Mouse (Mus musculus) hindbrain, postnatal 0 days (tissue): Measurements from ENCODE around the gene Slc8a3. TPM values are rescaled to one million over a fixed set of nuclear protein-coding genes. Genes with fewer than 3 reads are reported as not detected.

Experiments
- ATAC-seq: fragments of 200-750 bp; cut with Nextera tagmentation; 2 replicates; pipeline ENCODE4 v1.8.0; 2017; ENCODE audit warnings: mild to moderate bottlenecking, moderate TSS enrichment, moderate library complexity
- DNase-seq: peaks from one replicate; pipeline ENCODE4 v3.0.0-alpha.2; 2015; ENCODE audit warnings: low spot score
- H3K27ac ChIP-seq: fragments of 300-500 bp; sonication (generic); 2 replicates; pipeline ENCODE4 v1.5.1; 2014; ENCODE audit warnings: mild to moderate bottlenecking
- H3K27me3 ChIP-seq: fragments of 300-500 bp; sonication (generic); 2 replicates; pipeline ENCODE4 v1.6.1; 2014; ENCODE audit warnings: low read length, mixed read lengths; ENCODE audit not compliant: insufficient read depth
- H3K36me3 ChIP-seq: fragments of 300-500 bp; sonication (generic); 2 replicates; pipeline ENCODE4 v1.6.1; 2014; ENCODE audit warnings: low read length, mixed read lengths; ENCODE audit not compliant: insufficient read depth
- H3K4me1 ChIP-seq: fragments of 300-500 bp; sonication (generic); 2 replicates; pipeline ENCODE4 v1.6.1; 2014; ENCODE audit warnings: antibody characterized with exemption, low read length, mixed read lengths; ENCODE audit not compliant: insufficient read depth
- H3K4me2 ChIP-seq: fragments of 300-500 bp; sonication (generic); 2 replicates; pipeline ENCODE4 v1.6.1; 2014; ENCODE audit warnings: low read depth, mild to moderate bottlenecking, low read length, moderate library complexity, mixed read lengths
- H3K4me3 ChIP-seq: fragments of 300-500 bp; sonication (generic); 2 replicates; pipeline ENCODE4 v1.5.1; 2014; ENCODE audit warnings: low read length
- H3K9ac ChIP-seq: fragments of 300-500 bp; sonication (generic); replicated peaks from 2 replicates; pipeline ENCODE4 v1.6.1; 2014; ENCODE audit warnings: mild to moderate bottlenecking, low read length, moderate library complexity, mixed read lengths
- H3K9me3 ChIP-seq: fragments of 300-500 bp; sonication (generic); 2 replicates; pipeline ENCODE4 v1.6.1; 2016; ENCODE audit warnings: low read length, mixed read lengths
- CTCF ChIP-seq: IDR thresholded peaks from 2 replicates; pipeline ENCODE4 v1.5.1; 2016; ENCODE audit warnings: antibody characterized with exemption, control low read depth, low read depth
- WGBS: fragments of 180-500 bp; shearing (Covaris S2); extraction: QIAGEN DNeasy Blood & Tissue Kit; methylation state at CpG from one replicate; pipeline ENCODE4 v1.1.7; 2014; 5-methylcytosine and 5-hydroxymethylcytosine counted together
- polyA plus RNA-seq: library from polyadenylated mRNA; unstranded; fragments of >200 nt; fragmentation: Nextera tagmentation; extraction: Ambion mirVana; gene quantifications from 2 replicates; pipeline ENCODE4 v1.2.1, GENCODE M21; 2015
- total RNA-seq: library from RNA; depleted of rRNA; stranded (reverse); fragments of >200 nt; gene quantifications from 2 replicates; pipeline ENCODE4 v1.2.3, GENCODE M21; 2014

The Slc8a3 gene
- total and polyA plus RNA-seq, 2 experiments from 2014 or later = 11.0 to 51.2 TPM

DNA sequence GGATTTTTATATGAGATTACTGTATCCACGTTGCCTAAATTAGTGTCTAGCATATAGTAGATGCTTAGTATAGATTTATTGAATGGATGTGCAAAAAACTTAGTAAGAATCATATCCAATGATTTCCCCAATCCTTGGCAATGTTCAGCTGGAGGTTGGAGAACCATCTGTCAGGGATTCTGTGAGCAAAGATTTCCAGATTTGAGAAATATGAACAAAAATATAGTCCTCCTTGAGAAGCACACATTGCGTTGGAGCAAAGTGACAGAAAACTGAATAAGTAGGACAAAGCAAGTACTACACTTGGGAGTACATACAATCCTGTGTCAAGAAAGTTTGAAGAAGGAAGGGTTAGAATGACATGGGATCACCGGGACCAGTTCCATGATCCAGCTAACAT lies 8.9 kb downstream of the Slc8a3 start:
- H3K27ac ChIP-seq = no peak overlapping the region
- TF ChIP-seq CTCF = no peak
- H3K27me3 ChIP-seq = no peaks in the 10 kb centered on the region
- no peaks in the 10 kb centered on the region for H3K9me3 ChIP-seq
- DNase-seq (no peak), ATAC-seq (no peak)
- no peak overlapping the region for H3K4me3 ChIP-seq
- H3K9ac ChIP-seq = no peak overlapping the region
- no peak overlapping the region for H3K4me2 ChIP-seq
- H3K36me3 ChIP-seq = no peaks in the 10 kb centered on the region
- H3K4me1 ChIP-seq = peaks cover 10% of the 10 kb centered on the region; the same call in 1 of the 2 replicates
- WGBS = 96% methylated on average over 3 of the region's 3 CpGs

DNA sequence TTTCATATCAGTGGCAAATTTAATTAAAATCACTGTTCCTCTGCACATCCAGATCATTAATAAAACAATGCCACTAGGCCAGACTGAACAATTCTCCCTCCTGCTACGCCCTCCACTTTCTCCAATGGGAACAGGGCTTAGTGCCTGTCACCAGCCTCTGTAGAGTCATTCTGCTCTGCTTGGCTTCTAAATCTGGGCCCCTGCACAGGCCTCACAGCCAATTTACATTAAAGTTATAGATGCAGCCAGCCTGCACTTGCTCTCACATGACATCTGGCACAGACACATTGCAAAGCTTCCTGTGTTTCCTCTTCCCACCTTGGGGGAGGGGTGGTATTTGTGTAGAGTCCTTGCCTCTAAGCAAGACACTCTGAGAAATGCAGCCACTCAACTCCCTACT lies 12.0 kb downstream of the Slc8a3 start:
- Histone ChIP-seq H3K4me3 (no peak overlapping the region), H3K4me2 (no peak overlapping the region), H3K9ac (no peak overlapping the region), H3K27me3 (no peaks in the 10 kb centered on the region), H3K27ac (no peak overlapping the region), H3K9me3 (no peaks in the 10 kb centered on the region), H3K36me3 (no peaks in the 10 kb centered on the region), H3K4me1 (peaks cover 10% of the 10 kb centered on the region; the same call in 1 of the 2 replicates)
- 58% methylated on average over 1 of the region's 1 CpGs for WGBS
- TF ChIP-seq CTCF = no peak
- DNase-seq (no peak), ATAC-seq (no peak)

DNA sequence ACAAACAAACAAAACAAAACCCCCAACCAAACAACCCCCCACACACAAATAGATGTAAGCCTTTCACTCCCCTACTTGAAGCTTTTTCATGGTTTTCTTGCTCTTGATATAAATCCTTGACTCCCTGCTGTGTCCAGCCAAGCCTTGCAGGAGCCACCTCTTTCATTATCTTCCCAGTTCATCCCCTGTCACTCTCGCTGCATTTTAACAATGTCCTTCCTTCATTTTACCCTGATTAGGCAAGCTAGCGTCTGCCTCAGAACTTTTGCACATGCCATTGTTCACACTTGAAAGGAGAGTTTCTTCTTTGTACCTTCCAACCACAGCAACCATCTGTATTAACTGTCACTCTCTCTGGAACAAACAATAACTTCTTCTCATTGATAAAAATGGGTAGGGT lies 15.2 kb downstream of the Slc8a3 start:
- ATAC-seq (no peak), DNase-seq (no peak)
- Histone ChIP-seq H3K9ac (no peak overlapping the region), H3K36me3 (0 out of 2 replicates have a peak, but pooled peaks cover 4% of the 10 kb centered on the region), H3K9me3 (no peaks in the 10 kb centered on the region), H3K4me1 (peaks cover 10% of the 10 kb centered on the region; the same call in 1 of the 2 replicates), H3K27ac (no peak overlapping the region), H3K27me3 (no peaks in the 10 kb centered on the region), H3K4me3 (no peak overlapping the region), H3K4me2 (no peak overlapping the region)
- WGBS = 8% methylated on average over 2 of the region's 2 CpGs
- TF ChIP-seq CTCF = no peak

DNA sequence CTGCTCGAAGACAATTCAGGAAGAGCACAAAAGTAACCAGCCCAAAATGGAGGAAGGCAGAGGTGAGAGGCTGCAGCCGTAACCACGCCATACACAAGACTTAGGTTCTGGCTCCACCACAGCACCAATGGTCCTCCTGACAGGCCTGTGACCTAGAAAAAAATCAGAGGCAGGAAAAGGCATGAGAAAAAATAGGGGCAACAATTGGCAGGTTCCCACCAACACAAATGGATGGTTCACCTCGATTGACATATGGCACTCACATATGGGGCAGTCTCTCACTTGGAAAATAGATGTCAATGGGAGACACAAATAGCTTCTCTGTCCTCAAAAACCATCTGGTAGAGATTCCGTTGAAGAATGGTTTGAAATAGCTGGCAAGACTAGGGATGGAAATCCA lies 17.0 kb downstream of the Slc8a3 start:
- no peak overlapping the region for H3K4me3 ChIP-seq
- no peak overlapping the region for H3K27ac ChIP-seq
- no peak for ATAC-seq
- H3K9me3 ChIP-seq = no peaks in the 10 kb centered on the region
- 0 out of 2 replicates have a peak, but pooled peaks cover 4% of the 10 kb centered on the region for H3K36me3 ChIP-seq
- no peak for TF ChIP-seq CTCF
- H3K9ac ChIP-seq = no peak overlapping the region
- H3K27me3 ChIP-seq = no peaks in the 10 kb centered on the region
- H3K4me2 ChIP-seq = no peak overlapping the region
- WGBS = 83% methylated on average over 5 of the region's 5 CpGs
- no peak for DNase-seq
- 0 out of 2 replicates have a peak, but pooled peaks cover 3% of the 10 kb centered on the region for H3K4me1 ChIP-seq

DNA sequence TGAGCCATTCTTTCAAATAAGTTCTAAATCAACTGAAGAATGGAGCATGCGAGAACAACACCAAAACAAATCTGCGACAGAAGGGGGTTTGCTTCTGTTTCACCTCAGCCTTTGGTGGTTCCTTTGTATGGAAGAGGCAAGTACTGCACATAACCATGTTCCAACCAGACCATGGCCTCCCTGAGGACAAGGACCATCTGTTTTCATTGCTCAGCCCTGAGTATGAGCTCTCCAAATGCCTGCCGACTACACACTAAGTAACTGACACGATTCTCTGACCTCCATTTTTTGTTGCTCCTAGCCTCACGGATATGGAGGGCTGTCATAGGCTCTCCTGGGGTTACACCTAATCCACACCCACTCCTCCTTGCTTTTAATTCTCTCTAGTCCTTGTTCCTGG lies 29.4 kb downstream of the Slc8a3 start:
- WGBS = 76% methylated on average over 5 of the region's 5 CpGs
- H3K4me2 ChIP-seq = no peak overlapping the region

DNA sequence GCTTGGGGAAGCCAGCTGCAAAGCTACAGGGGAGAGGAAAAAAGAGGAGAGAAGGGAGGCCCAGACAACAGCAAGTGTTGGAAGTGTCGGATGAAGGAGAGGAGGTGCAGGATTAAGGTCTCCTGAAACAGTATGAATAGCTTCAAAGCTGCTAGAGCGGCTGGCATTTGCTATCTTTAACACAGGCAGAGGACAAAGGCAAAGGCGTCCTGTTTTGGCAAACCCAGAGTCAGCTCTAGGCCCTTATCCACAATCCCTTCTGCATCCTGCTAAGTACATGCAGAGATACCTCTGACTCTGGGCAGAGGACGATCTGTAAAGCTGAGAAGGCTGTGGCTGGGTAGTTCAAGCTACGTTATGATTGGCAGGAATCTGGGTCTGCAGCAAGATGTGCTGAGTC lies 38.4 kb downstream of the Slc8a3 start:
- Histone ChIP-seq H3K9ac (no peak overlapping the region), H3K27me3 (no peaks in the 10 kb centered on the region), H3K4me3 (no peak overlapping the region), H3K9me3 (no peaks in the 10 kb centered on the region), H3K4me2 (no peak overlapping the region), H3K36me3 (no peaks in the 10 kb centered on the region), H3K4me1 (no peaks in the 10 kb centered on the region), H3K27ac (no peak overlapping the region)
- TF ChIP-seq CTCF = no peak
- ATAC-seq (no peak), DNase-seq (no peak)
- WGBS = 42% methylated on average over 5 of the region's 5 CpGs

More for the DNA sequence above, 29.4 kb downstream of the Slc8a3 start:
- Histone ChIP-seq H3K9ac (no peak overlapping the region), H3K4me1 (no peaks in the 10 kb centered on the region), H3K4me3 (no peak overlapping the region), H3K36me3 (no peaks in the 10 kb centered on the region), H3K27ac (no peak overlapping the region), H3K27me3 (no peaks in the 10 kb centered on the region), H3K9me3 (no peaks in the 10 kb centered on the region)
- TF ChIP-seq CTCF = no peak
- DNase-seq = no peak
- ATAC-seq = no peak

DNA sequence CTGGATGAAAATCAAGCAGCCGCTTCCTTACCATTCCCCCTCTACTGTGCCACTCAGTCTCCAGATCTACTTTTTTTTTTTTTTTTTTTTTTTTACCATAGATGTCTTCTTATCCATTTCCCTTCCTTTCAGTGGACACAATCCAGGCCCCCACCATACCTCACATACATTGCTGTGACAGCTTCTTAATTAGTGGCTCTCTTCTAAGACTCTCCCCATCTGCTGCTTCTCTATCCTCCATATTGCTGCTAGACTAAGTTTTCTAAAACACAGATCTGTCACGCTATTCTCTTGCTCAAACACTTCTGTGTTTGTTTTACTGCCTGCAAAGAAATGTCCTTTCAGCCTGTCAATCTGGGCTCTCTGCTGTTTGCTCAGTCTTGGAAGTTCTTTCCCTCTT lies 54.9 kb downstream of the Slc8a3 start:
- Histone ChIP-seq H3K9me3 (no peaks in the 10 kb centered on the region), H3K9ac (no peak overlapping the region), H3K27ac (no peak overlapping the region), H3K4me2 (no peak overlapping the region), H3K36me3 (no peaks in the 10 kb centered on the region), H3K4me1 (peaks cover 4% of the 10 kb centered on the region; the same call in 1 of the 2 replicates), H3K4me3 (no peak overlapping the region), H3K27me3 (no peaks in the 10 kb centered on the region)
- ATAC-seq (no peak), DNase-seq (no peak)
- no peak for TF ChIP-seq CTCF
- 56% methylated on average over 2 of the region's 2 CpGs for WGBS
